Mouse (Mus musculus) olfactory bulb, adult 2 months (tissue): ENCODE measurements at regions not wholly inside any gene's neighbourhood (a gene's known extent, or its start where the extent isn't known, plus 50 kb on each side); places are given as distances from the start of the nearest gene placed in this dataset.

ENCODE experiments used
- CTCF ChIP-seq: fragments of 200-500 bp; IDR thresholded peaks from 2 replicates; pipeline ENCODE4 v1.5.1; 2012; ENCODE audit warnings: low read depth, mild to moderate bottlenecking, low read length, moderate library complexity; ENCODE audit not compliant: insufficient read depth
- POLR2A ChIP-seq: fragments of 200-500 bp; IDR thresholded peaks from 2 replicates; pipeline ENCODE4 v1.6.1; 2012; ENCODE audit warnings: mild to moderate bottlenecking, low read depth, low read length, moderate library complexity; ENCODE audit not compliant: insufficient read depth

GRCm38 (mm10) chr1:90467646-90468045 lies 135.1 kb upstream of the Cops8 start:
- TF ChIP-seq CTCF (no peak), POLR2A (no peak)
